Mouse (Mus musculus): ENCODE results near the gene Ace.

Ace gene

DNA sequence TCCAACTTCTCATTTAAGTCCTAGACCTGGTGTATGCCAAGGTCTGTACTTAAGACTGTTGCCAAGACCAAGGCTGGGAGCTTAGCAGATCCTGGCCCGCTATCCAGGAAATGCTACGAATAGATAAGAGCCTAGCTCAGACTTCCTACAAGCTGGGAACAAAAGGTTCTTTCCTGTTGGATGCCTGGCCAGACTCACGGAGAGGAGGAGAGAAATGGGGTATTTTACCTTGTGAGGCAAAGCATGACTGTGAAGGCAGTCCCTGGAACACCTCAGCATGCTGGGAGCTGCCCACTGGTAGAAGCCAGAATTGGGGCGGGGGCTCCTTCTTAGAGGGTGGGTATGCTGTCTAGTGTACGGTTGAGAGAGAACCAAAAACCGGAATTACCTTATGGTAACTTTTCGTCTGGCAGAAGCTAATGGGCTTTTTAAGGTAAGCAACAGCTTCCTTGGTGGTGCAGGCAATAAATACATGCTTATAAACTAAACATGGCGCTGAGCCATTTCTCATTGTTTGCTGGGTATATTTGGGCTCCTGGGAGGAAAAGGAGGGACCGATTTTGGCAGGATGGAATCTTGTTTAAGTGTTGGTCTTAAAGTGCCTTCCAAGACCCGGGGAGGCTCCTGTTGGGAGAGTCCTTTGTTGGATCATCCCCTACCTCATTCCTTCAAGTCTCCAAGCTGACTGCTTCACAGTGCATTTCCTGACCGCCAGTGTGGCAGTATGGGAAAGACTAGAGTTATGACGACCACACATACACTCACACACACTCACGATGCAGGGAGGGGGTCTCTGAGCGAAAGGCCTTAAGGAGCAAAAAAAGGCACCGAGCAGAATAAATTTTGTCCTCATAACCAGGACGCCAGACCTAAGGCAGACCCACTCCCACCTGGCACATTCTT is 22.7 kb upstream of the Ace start:
- peak; percentile 72 to 80 for DNase-seq (ENCODE audit: inconsistent age in 2 of 2, low spot score in 1 of 2)

GRCm38 (mm10) chr11:105946694-105947154 is 21.0 kb upstream of the Ace start:
- no peak for DNase-seq (ENCODE audit: inconsistent age in 2 of 2, low spot score in 1 of 2)

GRCm38 (mm10) chr11:105948255-105948654 is 19.5 kb upstream of the Ace start:
- no peak for DNase-seq (ENCODE audit: inconsistent age in 2 of 2, low spot score in 1 of 2)

- DNase-seq (ENCODE audit: inconsistent age in 2 of 2, low spot score in 1 of 2), result no peak
Observed at GRCm38 (mm10) chr11:105950519-105950918, 17.2 kb upstream of the Ace start.

- peak in 1 of 2 experiments; percentile 53 for DNase-seq (ENCODE audit: inconsistent age in 2 of 2, low spot score in 1 of 2)
Observed at GRCm38 (mm10) chr11:105951601-105952044, 16.1 kb upstream of the Ace start.

- DNase-seq (ENCODE audit: inconsistent age in 2 of 2, low spot score in 1 of 2), result no peak
Observed at GRCm38 (mm10) chr11:105952111-105952510, 15.6 kb upstream of the Ace start.

DNA sequence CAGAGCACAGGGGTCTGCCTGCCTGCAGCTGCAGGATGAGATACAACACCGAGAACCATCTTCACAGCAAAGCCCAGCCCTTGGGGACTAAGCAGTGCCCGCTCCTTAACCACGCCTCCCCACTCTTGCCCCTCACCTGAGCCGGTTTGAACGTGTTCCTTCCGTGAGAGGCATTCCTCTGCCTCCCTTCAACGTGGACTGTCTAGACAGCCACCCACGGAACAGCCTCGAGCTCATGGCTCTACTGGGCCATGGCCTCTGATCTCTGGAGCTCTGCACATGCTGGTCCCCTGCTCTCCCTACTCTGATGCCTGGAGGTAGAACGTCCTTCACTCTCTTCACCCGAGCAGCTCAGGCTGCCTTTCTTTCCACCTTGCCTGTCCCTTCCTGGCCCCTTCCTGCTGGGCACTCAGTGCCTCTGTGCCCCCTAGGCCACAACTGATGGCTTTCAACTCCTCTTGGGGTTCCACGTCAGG is 14.8 kb upstream of the Ace start, which contains the start of gene Cyb561:
TSS of gene Cyb561 (minus strand) at position 426 of the 476 bp plus-strand sequence.
- DNase-seq (ENCODE audit: inconsistent age in 2 of 2, low spot score in 1 of 2), result peak; percentile 20 to 50

DNA sequence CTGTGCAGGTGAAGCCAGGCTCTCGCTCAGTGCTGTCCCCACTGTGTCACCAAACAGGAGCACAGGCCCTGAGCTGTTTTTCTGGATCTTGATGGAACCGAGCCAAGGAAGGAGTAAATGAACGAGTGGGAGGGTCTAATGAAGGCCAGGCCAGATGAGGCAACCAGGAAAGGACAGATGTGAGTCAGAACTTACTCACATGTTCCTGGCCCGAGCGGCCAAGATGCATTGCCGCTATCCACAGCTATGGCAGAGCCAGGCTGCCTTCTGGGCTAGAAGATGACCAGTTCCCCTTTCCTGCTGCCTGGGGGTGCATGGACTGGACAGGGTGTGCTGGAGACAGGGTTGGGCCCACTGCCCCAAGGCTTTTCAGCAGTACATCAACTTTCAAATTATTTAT is 14.3 kb upstream of the Ace start:
- peak; percentile 87 to 93 for DNase-seq (ENCODE audit: inconsistent age in 2 of 2, low spot score in 1 of 2)

DNA sequence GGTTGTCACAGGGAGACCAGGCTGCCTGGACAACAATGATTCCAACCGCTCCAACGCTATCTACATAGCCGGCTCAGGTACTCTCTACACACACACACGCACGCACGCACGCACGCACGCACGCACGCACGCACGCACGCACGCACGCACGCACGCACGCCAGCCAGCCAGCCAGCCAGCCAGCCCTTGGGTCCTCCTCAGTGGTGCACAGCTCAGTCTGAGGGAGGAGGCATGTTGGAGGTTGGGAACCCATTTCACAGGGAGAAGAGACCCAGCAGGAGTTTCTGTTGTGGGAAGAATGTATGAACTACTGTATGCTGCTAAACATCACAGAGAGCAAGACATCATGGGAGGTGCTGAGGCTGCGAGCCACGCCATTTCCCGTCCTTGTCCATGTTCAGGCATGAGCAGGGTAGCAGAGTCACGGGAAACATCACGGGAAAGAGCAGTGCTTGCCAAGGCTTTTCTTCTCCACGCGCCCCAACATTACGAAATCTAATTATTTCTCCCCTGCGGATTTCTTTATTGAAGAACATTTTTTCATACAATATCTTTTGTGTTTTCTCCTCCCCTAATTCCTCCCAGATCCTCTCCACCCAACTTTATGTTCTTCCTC is 11.8 kb upstream of the Ace start:
- no peak for DNase-seq (ENCODE audit: inconsistent age in 2 of 2, low spot score in 1 of 2)

DNA sequence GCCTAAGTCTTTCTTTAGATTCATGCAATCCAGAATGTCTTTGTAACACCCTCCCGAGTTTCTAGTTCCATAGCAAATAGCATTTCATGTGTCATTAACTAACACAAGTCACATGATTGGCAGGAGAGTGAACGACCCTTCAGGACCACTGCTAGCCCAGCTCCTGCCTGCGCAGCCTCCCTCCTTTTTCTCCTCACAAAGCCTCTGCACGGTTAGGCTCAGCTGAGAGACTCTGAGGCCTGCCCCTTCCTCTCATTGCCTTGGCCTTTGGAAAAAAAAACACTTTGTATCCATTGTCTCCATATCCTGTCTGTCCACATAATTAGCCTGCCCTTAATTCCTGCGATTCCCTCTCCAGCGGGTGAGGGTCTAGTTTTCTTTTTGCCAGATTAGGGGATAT is 10.2 kb upstream of the Ace start:
- no peak for DNase-seq (ENCODE audit: inconsistent age in 2 of 2, low spot score in 1 of 2)

- no peak for DNase-seq (ENCODE audit: inconsistent age in 2 of 2, low spot score in 1 of 2)
Observed at GRCm38 (mm10) chr11:105958566-105958965, 9.2 kb upstream of the Ace start.

DNA sequence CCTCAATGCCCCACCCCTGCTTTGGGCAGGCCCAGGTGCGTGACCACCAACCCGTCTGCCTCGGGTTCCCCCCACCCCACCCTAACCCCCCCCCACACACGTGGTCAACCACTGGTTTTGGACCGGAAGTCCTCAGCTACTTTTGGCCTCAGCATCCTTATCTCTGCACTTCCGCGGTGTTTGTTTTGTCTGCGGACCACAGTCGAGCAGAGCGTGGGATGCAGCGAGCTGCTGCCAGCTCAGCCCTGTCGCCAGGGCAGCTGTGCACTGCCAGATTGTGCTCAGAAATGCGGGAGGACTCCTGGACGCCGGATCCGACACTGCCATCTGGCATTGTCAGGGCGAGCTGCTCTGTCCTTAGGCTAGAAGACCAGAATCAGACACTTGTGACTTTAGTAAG is 8.4 kb upstream of the Ace start:
- DNase-seq (ENCODE audit: inconsistent age in 2 of 2, low spot score in 1 of 2), result peak in 1 of 2 experiments; percentile 25

DNA sequence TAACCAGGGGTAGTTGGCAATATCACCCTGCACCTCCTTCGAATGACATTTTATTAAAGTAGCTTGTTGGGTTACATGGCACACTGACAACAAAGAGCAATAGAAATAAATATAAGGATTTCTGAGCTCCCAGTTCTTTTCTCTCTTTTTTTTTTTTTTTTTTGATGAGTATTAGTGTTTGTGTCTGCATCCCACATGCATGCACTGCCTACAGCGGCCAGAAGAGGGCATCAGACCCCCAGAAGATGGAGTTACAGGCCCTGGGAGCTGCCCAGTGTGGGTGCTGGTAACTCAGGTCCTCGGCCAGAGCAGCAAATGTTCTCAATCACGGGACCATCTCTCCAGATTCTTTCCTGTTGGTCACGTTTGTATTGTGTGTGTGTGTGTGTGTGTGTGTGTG is 3.1 kb upstream of the Ace start:
- no peak for DNase-seq (ENCODE audit: inconsistent age in 2 of 2, low spot score in 1 of 2)

DNA sequence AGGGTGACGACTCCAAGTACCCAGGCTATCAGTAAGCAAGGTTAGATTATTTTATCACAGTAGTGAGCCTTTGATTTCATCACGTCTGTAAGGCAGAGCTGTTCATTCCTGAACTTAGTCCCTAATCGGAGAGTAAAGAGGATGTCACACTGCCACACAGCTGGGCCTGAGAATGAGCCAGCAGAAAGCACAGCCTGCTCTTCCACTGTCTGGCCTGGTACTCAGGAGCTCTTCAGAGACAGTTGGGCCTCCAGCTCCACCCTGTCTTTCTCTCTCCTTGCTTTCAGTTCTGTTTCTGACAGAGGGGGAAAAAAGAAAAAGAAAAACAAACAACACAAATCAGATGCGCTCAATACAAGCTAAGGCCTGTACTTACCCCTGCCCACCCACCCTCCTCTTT is 1.5 kb upstream of the Ace start:
- DNase-seq (ENCODE audit: inconsistent age in 2 of 2, low spot score in 1 of 2), result no peak

DNA sequence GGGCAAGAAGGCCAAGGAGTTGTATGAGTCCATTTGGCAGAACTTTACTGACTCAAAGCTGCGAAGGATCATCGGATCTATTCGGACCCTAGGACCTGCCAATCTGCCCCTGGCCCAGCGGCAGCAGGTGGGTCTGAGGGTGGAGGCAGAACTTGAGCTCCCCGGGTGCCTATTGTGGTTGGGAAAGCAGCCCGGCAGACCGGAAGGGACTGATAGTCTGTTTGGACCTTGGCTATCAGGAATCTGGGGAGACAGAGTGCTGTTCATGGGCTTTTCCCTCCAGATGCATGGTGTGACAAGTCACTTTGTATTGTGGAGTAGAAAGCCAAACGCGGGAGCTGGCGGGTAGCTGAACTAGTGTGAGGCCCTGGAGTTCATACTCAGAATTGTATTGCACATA is 1.2 kb downstream of the Ace start:
- DNase-seq (ENCODE audit: inconsistent age in 2 of 2, low spot score in 1 of 2), result no peak

- peak; percentile 61 to 82 for DNase-seq (ENCODE audit: inconsistent age in 2 of 2, low spot score in 1 of 2)
Observed at GRCm38 (mm10) chr11:105969516-105969915, 1.8 kb downstream of the Ace start.

DNA sequence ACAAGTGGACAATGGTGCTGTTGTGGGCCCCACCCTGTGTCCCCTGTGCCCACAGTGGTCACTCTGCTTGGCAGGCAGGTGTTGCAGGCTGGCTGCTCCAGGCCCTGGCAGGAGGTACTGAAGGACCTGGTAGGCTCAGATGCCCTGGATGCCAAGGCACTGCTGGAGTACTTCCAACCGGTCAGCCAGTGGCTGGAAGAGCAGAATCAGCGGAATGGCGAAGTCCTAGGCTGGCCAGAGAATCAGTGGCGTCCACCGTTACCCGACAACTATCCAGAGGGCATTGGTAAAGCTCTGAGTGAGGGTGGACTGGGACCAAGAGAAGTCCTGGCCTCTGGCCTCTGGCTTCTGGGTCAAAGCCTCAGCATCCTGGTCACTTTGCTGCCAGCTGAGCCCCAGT is 6.8 kb downstream of the Ace start:
- no peak for DNase-seq (ENCODE audit: inconsistent age in 2 of 2, low spot score in 1 of 2)

GRCm38 (mm10) chr11:105975050-105975449 is 7.3 kb downstream of the Ace start:
- DNase-seq (ENCODE audit: inconsistent age in 2 of 2, low spot score in 1 of 2), result no peak

- no peak for DNase-seq (ENCODE audit: inconsistent age in 2 of 2, low spot score in 1 of 2)
Observed at GRCm38 (mm10) chr11:105975636-105976035, 7.9 kb downstream of the Ace start.

DNA sequence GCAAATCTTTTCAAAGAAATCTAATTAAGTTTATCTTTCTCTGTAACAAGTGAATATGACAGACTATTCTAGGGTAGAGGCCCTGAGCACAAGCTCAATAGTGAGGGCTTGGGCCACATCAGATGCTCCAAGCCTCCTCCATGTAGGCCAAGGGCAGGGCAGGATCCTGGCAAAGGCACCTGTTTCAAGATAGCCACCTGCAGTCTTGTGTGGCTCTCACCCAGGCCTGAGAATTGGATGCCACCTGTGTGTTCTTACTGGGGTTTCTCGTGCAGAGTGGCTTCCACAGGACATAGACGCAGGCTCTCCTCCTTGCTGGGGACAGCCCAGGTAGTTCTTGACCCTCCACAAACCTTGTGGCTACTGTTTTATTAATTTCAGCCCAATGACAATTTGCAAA is 10.5 kb downstream of the Ace start:
- no peak for DNase-seq (ENCODE audit: inconsistent age in 2 of 2, low spot score in 1 of 2)

DNA sequence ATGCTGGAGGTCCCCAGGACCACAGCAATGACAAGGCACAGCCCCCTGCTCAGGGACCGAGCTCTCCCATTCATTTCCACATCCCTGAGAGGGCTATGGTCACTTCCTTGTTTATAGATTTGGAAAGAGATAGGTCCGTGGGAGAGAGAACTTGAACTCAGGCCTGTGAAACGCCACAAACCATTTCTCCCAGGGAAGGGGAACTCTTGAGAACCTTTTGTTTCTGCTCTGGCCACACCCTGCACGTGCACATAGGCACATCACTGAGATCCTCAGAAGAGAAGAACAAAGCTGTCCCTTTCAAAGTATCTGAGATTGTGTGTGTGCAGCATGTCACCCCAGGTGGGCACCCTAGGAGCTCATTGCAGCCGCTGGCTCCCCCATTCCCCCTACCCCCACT is 10.9 kb downstream of the Ace start:
- DNase-seq (ENCODE audit: inconsistent age in 2 of 2, low spot score in 1 of 2), result no peak

- no peak for DNase-seq (ENCODE audit: inconsistent age in 2 of 2, low spot score in 1 of 2)
Observed at GRCm38 (mm10) chr11:105984452-105984851, 16.7 kb downstream of the Ace start.
